Mouse (Mus musculus): Measurements from ENCODE around the gene Fam198a.

Fam198a gene

DNA sequence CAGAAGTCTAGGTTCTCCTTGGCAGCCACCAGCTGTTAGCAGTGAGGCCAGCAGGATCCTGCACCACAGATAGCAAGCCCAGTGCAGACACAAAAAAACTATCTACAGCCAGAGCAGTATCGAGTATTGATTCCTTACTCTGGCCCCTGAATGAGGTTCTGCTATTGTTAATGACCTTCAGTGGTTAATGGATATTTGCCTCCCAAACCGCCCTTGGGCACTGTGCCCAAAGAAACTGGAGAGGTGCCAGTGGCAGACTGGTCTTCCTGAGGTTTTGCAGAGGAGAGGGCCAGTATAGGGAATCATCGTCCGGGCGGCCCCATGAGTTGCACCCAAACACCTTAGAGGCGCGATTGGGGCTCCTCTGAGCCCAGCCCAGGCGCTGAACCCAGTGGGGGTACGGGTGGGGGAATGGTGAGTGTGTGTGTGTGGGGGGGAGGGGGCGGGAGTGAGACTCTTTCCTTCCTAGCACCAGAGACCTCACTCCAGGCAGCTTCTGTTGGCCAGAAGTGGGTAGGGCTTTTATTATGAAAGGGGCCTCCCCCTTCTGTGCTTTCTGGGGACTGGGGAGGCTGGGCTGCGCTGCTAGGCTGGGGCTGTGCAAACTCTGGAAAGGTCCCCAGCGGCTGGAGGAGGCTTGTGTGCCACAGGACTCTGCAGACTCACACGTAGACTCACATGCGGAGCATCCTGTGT lies at the start of gene Fam198a:
Gene Fam198a, plus strand, starts transcription at position 571 of the 696 bp plus-strand sequence.
- no peak for DNase-seq (ENCODE audit: low read depth, low spot score)

DNA sequence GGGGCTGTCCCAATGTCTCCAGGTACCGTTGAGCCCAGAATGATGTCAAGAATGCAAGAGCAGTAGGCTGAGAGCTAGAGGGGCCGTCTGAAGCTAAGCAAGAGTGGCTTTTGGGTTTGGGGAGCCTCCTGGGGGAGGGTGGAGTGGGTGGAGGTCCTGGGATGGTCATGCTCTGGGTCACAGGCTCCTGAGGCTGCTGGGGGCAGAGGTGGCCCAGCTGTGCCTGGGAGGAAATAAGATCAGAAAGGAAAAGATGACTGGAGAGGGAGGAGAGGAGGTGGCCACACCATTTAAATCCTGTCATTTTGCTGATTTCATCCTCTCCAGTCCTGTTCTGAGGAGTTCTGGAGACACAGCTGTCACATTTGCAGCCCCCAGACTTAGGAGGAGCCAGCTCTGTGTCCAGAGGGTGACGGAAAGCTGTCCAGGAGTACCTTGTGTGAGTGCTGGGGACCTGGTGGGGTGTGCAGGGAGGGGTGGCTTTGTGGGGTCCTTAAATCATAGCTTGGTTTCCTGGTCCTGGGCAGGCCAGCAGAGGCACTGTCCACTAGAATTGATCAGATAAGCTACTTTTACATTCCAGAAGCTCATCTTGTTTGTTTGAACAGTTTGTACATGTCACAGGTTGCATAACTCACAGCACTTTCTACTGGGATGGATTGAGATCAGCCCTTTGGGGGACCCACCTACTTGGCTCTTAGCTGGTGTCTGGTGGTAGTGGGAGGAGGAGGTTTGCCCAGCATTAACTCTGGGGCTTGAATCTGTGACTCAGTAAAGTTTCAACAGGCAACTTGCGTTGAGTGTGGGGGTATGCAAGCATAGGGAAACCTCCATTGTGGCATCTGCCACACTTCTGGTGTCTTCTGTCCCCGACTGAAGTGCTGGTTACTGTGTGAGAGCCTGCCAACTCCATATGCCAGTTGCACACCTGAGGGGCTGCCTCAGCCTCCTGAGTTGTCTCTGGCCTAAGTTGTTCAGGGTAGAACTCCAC lies 48.8 kb upstream of the Fam198a start:
- DNase-seq (ENCODE audit: low read depth, low spot score) = no peak

DNA sequence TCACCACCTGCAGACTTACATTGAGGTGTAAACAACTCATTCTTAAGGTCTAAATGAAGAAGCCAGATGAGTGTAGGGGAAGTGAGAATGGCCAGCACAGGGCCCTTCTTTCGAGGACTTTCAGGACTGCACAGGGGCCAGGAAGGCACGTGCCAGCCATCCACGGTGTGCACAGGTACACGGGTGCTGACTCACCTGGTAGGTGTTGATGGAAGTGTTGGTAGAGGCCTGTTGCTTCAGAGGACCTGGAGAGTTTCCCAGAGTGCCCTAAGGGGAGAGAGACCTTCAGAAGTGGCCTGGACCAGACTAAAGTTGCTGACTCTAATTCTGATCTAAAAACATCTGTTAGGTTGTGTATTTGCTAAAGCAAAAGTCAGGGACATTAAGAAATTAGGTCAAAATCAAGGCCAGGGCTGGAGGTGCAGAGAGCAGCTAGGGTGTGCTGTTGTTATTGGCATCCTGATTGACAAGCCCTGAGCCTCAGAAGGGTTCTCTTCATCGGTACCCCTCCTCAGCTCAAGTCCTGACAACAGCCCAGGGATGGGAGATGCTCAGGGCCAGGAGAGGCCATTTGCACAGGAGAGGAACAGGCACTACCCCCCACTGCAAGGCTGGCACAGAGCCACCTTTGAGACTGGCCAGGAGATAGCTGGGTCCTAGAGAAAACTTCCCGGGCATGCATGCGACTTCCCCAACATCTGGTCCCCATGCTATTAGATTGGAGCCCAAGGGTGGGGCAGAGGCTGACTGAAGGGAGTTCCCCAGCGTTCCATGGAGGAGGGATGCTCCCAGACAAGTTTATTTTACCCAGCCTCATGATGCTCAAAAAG lies 47.1 kb upstream of the Fam198a start:
- DNase-seq (ENCODE audit: low read depth, low spot score) = no peak

DNA sequence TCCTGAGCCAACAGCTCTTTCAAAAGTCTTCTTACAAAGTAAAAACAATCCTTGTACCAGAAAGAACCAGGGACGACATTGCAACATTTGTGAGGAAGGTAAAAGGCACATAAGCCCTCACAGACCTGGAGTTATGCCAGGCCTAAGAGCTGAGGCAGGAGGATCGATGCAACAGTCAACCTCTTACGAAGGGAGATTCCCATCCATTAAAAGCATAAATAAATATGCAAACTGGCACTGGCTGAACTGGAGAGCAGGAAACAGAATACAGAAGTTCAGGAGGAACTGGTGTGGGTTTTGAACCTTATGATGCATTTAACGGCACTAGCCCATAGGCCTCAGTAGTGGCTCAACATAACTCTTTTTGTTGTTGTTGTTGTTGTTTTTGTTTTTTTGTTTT lies 46.5 kb upstream of the Fam198a start:
- no peak for DNase-seq (ENCODE audit: low read depth, low spot score)

DNA sequence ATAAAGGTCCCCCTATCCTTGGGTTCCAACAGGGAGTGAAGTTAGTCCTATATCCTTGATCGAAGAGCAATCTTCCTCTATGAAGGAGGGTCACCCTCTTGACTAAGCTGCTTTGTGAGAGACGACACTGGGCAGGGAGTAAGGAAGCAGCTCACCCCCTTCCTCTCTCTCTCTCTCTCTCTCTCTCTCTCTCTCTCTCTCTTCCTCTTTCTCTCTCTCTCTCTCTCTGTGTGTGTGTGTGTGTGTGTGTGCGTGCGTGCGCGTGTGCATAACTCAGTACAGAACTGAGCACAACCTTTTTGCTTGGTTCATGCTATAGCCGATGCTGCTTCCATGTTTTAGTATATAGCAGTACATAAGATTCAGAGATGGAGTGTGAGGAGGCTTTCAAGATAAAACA lies 45.8 kb upstream of the Fam198a start:
- no peak for DNase-seq (ENCODE audit: low read depth, low spot score)

DNA sequence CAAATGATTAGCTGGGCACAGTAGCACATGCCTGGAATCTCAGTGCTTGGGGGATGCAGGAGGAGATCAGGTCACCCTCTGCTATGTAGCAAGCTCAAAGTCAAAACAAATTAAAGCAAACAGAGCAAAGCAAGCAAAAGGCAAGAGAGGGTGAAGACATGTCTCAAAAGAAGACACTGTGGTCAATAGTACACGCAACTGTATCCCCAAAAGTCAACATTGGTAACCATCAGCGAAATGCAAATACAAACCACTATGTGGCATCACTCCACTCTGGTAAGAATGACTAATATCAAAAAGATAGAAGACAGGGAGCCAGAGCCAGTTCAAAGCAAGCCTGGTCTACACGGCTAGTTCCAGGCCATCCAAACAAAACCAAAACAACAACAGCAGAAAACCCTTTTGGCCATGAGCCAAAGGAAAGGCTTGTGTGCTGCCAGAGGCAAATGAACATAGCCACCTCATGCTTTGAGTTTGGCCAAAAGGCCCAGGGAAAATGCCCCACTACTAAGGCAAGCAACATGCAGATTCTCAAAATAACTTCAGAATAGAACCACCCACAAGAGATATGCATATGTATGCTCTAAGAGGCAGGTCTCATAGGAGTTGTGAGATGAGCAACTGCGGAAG lies 45.1 kb upstream of the Fam198a start:
- no peak for DNase-seq (ENCODE audit: low read depth, low spot score)

DNA sequence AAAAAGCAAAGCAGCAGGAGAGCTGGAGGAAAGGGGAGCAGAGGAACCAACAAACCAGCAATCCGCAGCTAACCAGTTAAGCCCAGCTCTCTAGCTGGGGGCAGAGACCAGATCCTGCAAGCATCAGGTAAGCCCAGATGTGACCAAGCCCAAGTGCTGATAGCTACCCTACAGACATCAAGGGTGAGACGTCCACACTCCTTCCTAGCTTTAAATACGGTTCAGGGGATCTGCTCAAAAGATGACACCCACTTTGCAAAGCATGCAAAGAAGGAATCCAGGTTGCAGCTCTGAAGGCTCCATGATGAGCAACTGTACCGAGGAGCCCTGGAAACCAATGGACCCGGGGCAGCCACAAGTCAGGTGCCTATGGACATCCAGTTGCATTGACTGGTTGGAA lies 44.3 kb upstream of the Fam198a start:
- DNase-seq (ENCODE audit: low read depth, low spot score) = no peak

DNA sequence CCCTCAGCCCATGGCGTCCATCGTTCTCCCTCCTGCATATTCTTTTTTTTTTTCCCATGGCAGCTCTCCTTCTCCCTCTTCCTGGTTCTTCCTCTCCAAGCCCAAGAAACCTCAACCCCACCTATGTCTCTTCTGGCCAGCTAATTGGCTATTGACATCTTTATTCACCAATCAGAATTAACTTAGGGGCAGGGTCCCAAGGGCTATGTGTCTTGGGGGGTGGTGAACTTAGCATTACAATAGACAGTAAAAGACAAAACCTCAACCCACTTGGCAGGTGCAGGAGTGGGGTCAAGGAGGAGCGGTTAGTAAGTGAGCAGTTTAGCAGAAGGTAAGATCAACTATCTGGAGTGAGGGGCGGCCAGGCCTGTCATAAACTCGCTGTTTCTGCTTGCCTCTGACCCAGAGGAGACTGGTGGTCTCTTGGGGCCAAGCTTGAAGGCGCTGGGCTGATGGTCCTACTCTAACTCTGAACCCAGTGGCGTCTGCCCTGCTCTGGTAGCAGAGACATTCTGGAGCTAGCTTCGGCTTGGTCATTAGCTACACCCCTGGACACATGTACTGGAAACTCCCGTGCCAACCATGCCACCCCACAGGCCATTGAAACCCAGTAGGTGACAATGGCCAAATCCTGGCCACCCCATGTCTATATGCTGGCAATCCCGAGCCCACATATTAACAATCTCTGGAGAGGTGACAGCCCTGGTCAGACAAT lies 43.3 kb upstream of the Fam198a start:
- no peak for DNase-seq (ENCODE audit: low read depth, low spot score)

DNA sequence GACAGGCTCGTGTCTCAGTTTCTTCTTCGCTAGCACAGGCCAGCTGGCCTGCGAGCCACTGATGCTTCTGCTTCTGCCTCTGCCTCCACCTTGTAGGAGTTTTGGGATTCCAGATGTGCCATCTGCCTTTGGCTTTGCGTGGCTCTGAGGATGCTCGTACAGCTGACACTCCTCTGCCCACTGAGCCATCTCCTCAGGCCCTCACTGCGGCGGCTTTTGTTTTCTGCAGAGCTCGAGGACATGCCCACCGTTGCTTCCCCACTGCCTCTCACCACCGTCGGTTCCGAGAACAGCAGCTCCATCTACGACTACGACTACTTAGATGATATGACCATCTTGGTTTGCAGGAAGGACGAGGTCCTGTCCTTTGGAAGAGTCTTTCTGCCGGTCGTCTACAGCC lies 42.5 kb upstream of the Fam198a start:
- DNase-seq (ENCODE audit: low read depth, low spot score) = no peak

DNA sequence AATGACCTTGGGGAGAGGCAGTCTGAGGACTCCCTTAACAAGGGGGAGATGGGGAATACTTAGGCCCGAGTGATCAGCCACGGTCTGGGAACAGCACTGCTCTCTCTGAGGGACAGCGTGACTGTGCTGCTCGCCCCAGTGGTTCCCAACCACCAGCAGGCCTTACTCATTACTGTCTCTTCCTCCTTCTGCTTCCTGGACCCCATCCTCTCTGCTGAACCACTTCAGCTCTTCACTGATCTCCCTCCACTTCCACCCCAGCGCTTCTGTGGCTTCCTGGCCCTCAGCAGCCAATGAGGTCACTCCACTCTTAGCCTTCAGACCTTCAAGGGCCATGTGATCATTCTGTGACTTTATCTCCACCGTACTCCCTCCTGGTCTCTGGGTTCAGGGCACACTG lies 41.2 kb upstream of the Fam198a start:
- DNase-seq (ENCODE audit: low read depth, low spot score) = no peak

DNA sequence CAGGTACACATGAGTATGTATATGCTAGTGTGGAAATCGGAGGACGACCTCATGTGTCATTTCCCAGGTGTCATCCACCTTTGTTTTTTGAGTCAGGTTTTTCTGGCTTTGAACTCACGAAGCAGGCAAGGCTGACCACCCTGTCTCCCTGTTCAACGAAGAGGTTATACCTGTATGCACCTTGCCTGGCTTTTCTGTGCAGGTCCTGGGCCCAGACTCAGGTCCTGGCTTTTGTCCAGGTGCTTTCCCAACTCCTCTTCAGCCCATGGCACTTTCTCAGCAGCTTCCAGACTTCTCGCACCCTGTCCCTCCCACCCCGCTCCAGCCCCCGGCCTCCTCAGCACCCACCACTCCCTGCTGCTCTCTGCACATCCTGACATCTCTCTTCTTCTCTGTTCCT lies 39.6 kb upstream of the Fam198a start:
- DNase-seq (ENCODE audit: low read depth, low spot score) = no peak

DNA sequence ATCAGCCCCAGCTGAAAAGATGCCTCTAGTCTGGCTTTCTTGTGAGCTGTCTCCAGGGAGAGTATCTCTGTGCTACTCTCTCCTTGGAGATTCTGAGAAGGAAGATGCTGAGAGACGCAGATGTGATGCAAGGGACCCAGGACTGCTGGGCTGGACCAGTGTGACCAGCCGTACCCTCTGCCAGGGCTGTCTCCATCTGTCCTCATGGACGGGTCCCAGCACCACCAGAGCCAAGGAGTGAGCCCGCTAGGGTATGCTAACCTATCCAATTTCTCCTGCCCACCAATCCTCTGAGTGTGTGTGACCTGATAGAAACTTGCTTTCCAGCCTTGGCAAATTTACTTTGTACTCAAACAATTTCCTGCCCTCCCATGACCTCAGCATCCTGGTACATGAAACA lies 38.0 kb upstream of the Fam198a start:
- DNase-seq (ENCODE audit: low read depth, low spot score) = no peak

DNA sequence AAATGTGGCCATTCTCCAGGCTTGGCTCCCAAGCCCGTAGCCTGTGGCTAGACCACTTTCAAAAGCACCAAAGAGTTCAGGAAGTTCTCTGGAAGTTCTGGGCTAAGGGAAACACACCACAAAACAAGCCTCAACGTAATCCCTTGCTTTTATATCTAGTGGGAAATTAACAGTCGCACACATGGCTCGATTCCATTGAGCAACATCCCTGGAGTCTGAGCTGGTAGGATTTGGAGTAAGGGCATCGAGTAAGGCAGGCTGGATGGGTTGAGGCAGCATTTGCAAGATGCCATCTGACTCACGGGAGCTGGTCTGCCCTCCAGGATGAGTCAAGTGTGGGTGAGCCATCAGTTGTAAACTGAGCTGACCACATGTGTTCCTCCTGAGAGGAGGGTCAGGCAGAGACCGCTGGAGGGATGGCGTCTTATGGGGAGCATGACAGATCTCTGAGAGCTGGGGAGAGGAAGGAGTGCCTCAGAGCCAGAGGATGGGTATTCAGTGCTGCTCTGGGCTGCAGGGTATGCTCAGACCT lies 36.5 kb upstream of the Fam198a start:
- DNase-seq (ENCODE audit: low read depth, low spot score) = no peak

DNA sequence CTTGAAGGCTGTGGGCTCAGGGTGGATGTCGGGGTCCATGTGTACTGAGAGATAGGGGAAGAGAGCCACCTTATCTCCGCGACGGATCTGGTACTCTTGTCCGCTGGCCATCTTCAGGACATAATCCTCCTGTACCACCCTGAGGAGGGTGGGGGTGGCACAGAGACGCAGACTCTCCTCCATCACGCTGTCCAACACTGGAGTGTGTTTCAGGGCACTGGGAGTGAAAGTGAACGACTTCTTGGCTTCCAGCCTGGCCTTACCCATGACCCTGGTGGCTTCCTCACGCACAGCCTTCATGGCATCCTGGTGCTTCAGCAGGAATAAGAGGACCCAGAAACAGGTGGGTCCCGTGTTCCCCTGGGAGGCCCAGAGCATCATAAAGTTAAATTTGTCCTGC lies 35.7 kb upstream of the Fam198a start:
- no peak for DNase-seq (ENCODE audit: low read depth, low spot score)

DNA sequence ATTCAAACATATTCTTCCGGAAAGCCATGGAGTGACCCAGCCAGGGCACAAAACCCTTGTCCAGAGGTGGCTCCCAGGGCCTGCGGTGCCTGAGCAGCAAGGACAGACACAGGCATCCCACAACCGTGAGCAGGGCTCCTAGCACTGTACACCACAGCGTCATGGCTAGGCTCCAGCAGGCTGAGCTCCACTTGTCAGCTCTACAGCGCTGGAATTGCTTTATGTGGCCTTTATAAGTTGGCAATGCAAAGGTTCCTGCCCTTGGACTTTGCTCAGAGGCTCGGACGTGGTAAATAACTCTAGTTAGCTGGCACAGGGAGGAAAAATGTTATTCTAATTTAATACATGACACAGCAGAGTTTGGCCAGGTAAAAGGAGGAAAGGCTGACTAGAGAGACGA lies 34.7 kb upstream of the Fam198a start, which contains the start of gene Cyp8b1:
Gene Cyp8b1, minus strand, starts transcription at position 204 of the 400 bp plus-strand sequence.
- DNase-seq (ENCODE audit: low read depth, low spot score) = no peak

DNA sequence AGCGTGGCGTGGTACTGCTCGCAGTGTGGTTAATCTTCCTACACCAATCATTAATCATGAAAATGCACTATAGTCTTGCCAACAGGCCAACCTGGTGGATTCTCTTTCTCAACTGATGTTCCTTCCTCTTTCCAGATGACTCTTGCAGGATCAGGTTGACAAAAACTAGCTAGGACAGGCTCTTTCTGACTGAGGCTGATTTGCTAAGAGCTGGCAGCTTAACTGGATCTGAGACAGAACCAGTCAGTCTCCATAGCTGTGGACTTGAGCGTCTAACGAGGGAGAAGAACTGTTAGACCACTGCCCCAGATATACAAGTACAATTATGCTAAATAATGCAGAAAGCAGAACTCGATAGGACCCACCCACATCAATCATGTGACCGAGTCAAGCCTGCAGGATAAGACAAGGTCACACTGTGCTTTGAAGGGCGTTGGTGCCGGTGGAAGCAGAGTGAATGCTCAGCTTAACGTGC lies 31.7 kb upstream of the Fam198a start:
- no peak for DNase-seq (ENCODE audit: low read depth, low spot score)

DNA sequence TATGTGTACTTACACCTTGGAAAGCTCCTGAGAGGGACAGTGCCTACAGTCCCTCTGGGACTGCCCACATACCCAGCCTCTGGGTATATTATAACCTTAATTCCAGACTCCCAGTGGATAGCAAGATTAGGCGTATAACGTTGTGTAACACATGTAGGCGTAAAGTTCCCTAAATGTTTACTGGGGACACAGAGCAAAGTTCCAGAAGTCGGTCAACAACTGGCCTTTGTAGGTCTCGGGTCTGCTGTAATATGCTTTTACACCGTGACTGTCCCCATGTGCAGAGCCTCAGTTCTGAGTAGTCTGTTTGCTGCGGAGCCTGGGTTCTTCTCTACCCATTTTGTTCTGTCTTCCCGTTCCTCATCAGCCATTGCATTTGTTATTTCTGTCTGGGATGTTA lies 27.3 kb upstream of the Fam198a start:
- DNase-seq (ENCODE audit: low read depth, low spot score) = no peak

DNA sequence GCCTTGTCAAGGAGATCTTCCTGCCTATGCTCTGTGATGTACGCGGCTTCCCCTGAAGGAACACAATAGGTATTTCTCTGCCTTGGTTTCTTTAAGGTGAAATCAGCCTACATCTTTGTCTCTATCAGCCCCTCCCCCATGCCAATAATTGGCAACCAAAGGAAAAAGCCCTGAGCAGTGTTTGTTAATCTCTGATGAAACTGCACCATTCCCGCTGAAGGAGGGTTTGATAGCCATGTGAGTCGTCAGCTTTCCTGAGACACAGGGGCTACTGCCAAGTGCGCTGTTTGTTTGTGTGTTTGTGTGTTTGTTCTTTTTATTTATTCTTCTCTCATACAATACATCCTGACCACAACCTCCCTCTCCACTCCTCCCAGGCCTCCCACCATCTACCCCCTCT lies 26.9 kb upstream of the Fam198a start:
- DNase-seq (ENCODE audit: low read depth, low spot score) = no peak

DNA sequence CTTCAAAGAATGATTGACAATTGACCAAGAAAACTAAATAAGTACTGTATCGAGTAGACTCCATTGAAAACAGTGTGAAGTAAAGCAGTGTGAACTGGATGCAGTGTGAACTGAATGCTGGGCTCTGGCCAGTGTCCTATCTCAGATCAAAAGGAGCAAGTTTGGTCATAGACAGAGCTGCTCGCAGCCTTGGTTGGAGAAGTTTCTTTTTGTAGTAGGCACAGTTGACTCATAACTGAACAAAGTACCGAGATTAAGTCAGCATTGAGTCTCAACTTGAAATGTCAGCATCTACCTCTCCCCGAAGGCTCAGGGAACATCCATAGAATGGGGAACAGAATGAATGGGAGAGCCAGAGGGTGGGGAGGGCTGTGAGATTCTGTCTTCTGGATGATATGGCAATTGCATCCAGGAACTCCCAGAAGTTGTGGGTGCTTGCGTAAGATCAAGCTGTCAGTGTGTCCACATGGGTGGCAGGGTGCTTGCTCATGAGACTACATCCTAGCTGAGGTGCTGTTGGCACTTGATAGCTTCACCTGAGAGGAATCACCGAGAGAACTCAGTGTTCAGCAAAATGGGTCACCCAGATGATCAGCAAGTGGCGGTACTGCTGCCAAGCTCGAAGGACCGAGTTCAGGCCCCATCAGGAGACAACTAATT lies 25.8 kb upstream of the Fam198a start:
- no peak for DNase-seq (ENCODE audit: low read depth, low spot score)

DNA sequence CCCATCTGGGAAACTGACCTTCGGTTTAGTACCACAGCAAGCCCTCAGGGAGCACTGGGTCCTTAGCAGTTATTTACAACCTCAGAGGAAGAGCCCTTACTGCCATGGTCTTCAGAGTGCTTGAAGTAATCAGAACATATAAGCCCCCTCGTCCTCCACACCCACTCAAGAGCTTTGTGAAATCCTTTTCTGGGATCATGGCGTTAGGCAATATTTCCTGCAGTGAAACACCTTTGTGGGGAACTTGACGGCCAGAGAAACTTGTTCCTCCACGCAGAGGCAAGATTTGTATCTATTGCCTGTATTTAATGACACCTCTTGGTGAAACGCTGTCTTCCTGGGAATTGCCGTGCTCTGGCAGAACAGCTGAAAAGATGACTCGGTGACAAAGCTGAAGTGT lies 24.8 kb upstream of the Fam198a start:
- DNase-seq (ENCODE audit: low read depth, low spot score) = no peak

Measured in forelimb bud, embryonic 11.5 days (tissue).